Mouse (Mus musculus) small intestine, adult 2 months (tissue): ENCODE measurements around the gene Traf6. TPM values are rescaled to one million over a fixed set of nuclear protein-coding genes. Genes with fewer than 3 reads are reported as not detected.

Experiments
- H3K27ac ChIP-seq: fragments of 200-500 bp; 2 replicates; pipeline ENCODE4 v1.5.1; 2012; ENCODE audit warnings: low read depth, low read length, control low read depth, inconsistent platforms; ENCODE audit not compliant: insufficient read depth
- H3K27me3 ChIP-seq: fragments of 200-500 bp; 2 replicates; pipeline ENCODE4 v1.6.1; 2012; ENCODE audit warnings: mild to moderate bottlenecking, moderate library complexity, low read length, inconsistent platforms; ENCODE audit not compliant: control insufficient read depth, insufficient read depth
- H3K36me3 ChIP-seq: fragments of 200-500 bp; 2 replicates; pipeline ENCODE4 v1.6.1; 2012; ENCODE audit warnings: mild to moderate bottlenecking, low read length, control low read depth, inconsistent platforms; ENCODE audit not compliant: control insufficient read depth, insufficient read depth
- H3K4me1 ChIP-seq: fragments of 200-500 bp; 2 replicates; pipeline ENCODE4 v1.6.1; 2012; ENCODE audit warnings: low read length, inconsistent platforms, mixed read lengths; ENCODE audit not compliant: control insufficient read depth, insufficient read depth, insufficient read length
- H3K4me3 ChIP-seq: fragments of 200-500 bp; 2 replicates; pipeline ENCODE4 v1.5.1; 2012; ENCODE audit warnings: low read depth, mild to moderate bottlenecking, control low read depth, inconsistent platforms, low read length, moderate library complexity
- CTCF ChIP-seq: fragments of 200-500 bp; IDR thresholded peaks from 2 replicates; pipeline ENCODE4 v1.5.1; 2012; ENCODE audit warnings: low read depth, mild to moderate bottlenecking, control low read depth, inconsistent platforms, low read length, moderate library complexity, mixed read lengths; ENCODE audit not compliant: insufficient replicate concordance, insufficient read length; ENCODE audit errors: extremely low read depth
- POLR2A ChIP-seq: fragments of 200-500 bp; IDR thresholded peaks from 2 replicates; pipeline ENCODE4 v1.6.1; 2012; ENCODE audit warnings: low read depth, mild to moderate bottlenecking, control low read depth, inconsistent platforms, low read length, moderate library complexity
- WGBS: fragments of 180-500 bp; shearing (Covaris S2); methylation state at CpG from one replicate; pipeline ENCODE4 v1.1.7; 2018; 5-methylcytosine and 5-hydroxymethylcytosine counted together
- polyA plus RNA-seq: library from polyadenylated mRNA; depleted of rRNA; stranded (reverse); fragments of >200 nt; gene quantifications from 2 replicates; pipeline ENCODE4 v1.2.3, GENCODE M21; 2012

Traf6 gene
- polyA plus RNA-seq, 1 experiment = 5.6 TPM

DNA sequence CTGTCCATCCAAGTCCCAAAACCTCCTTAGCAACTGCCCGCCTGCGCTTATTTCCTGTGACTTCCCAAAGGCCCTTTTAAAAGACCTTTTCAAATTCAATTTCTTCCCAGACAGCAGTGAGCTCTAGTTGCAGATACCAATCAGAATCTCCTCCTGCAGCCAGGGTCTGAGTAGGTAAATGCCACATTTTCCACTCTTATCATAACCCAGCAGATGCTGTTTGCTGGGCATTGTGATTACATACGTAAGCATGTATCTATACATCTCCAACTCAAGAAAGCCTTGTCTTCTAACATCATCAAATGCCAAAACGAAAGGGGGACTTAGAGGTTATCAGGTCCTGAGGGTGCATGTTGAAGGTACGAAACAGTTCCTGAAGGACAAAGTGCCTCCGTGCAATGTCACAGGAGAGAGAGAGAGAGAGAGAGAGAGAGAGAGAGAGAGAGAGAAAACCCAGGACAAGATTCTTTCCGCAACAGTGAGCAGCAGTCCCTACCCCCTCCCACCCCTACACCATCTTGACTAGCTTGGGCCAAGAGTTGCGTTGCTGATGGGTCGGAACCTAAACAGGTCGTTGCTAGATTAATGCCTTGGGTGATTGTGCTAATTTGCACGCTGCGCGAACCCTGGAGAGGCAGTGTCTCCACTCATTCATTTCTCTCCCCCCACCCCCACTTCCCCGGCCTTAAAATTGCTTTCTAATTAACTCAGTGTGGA, 25.9 kb upstream of the Traf6 start:
- 41% methylated on average over 14 of the region's 14 CpGs for WGBS
- TF ChIP-seq CTCF (no peak), POLR2A (no peak)
- no peak overlapping the region for H3K4me3 ChIP-seq
- no peaks in the 10 kb centered on the region for H3K36me3 ChIP-seq
- H3K4me1 ChIP-seq = no peaks in the 10 kb centered on the region
- H3K27me3 ChIP-seq = 0 out of 2 replicates have a peak, but pooled peaks cover 3% of the 10 kb centered on the region
- no peak overlapping the region for H3K27ac ChIP-seq

- Histone ChIP-seq H3K27me3 (0 out of 2 replicates have a peak, but pooled peaks cover 3% of the 10 kb centered on the region), H3K4me1 (no peaks in the 10 kb centered on the region), H3K27ac (no peak overlapping the region), H3K4me3 (no peak overlapping the region), H3K36me3 (no peaks in the 10 kb centered on the region)
- 16% methylated on average over 14 of the region's 14 CpGs for WGBS
- TF ChIP-seq CTCF (peak; percentile 46; the same call in 1 of the 2 replicates), POLR2A (no peak)
Measured at GRCm38 (mm10) chr2:101652921-101653597, 25.2 kb upstream of the Traf6 start.

GRCm38 (mm10) chr2:101660536-101660935, 17.7 kb upstream of the Traf6 start:
- Histone ChIP-seq H3K36me3 (no peaks in the 10 kb centered on the region), H3K27me3 (no peaks in the 10 kb centered on the region), H3K4me3 (no peak overlapping the region), H3K27ac (no peak overlapping the region), H3K4me1 (peaks cover 3% of the 10 kb centered on the region; the same call in 1 of the 2 replicates)
- WGBS = 41% methylated on average over 2 of the region's 2 CpGs
- TF ChIP-seq POLR2A = no peak
- TF ChIP-seq CTCF = no peak

DNA sequence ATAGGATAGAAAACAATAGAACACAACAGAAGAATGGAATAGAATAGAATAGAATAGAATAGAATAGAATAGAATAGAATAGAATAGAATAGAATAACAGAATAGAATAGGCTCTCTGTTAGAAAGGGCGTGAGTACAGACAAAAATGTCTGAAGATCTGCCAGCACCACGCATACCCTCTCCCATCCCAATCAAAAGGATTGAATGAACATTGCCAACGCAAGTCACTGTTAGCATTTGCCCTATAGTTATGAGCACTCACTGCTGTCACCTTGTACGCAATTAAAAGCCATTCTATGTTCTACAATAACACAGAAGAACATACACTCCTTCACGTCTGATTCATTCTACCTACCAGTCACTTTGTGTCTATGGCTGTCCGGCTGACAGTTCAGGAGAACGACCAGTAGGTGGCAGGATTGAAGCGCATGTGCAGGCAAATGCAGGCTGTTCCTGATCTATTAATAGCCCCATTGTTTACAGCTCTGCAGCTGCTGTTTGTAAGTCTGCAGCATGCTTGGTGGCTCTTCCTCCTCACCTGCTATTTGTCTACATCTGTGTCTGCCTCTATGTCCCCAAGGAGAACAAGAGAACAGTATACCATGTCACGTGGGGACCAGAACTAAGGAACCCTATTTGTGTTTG, 13.0 kb upstream of the Traf6 start:
- H3K27ac ChIP-seq = no peak overlapping the region
- H3K4me3 ChIP-seq = no peak overlapping the region
- H3K27me3 ChIP-seq = no peaks in the 10 kb centered on the region
- H3K4me1 ChIP-seq = peaks cover 3% of the 10 kb centered on the region; the same call in 1 of the 2 replicates
- WGBS = 25% methylated on average over 9 of the region's 9 CpGs
- TF ChIP-seq CTCF (peak; percentile 83; the same call in 1 of the 2 replicates), POLR2A (no peak)
- no peaks in the 10 kb centered on the region for H3K36me3 ChIP-seq

DNA sequence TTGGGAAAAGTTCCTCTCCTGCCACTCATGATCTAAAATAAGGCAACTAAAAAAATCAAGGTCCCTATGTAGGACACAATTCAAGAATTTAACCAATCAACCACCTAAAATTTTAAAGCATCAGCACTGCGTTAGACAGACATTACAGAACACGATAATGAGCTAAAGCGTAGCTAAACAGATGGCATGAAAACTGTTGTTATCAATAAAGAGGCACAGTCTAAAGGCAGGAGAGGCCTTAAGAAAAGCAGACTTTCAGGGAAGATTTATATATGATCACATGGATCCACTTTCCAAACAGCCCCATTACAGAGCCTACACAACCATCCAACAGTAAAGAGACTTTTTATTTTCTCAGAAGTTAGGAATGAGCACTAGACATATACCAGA, 12.5 kb upstream of the Traf6 start:
- Histone ChIP-seq H3K36me3 (no peaks in the 10 kb centered on the region), H3K27me3 (no peaks in the 10 kb centered on the region), H3K27ac (no peak overlapping the region), H3K4me1 (peaks cover 3% of the 10 kb centered on the region; the same call in 1 of the 2 replicates), H3K4me3 (no peak overlapping the region)
- TF ChIP-seq POLR2A = no peak
- no peak for TF ChIP-seq CTCF
- WGBS = 89% methylated on average over 3 of the region's 3 CpGs

- no peak overlapping the region for H3K4me3 ChIP-seq
- TF ChIP-seq POLR2A (no peak), CTCF (no peak)
- WGBS = 63% methylated on average over 3 of the region's 3 CpGs
Measured at GRCm38 (mm10) chr2:101668751-101669150, 9.5 kb upstream of the Traf6 start.

GRCm38 (mm10) chr2:101673547-101673946, 4.7 kb upstream of the Traf6 start:
- WGBS = 51% methylated on average over 3 of the region's 3 CpGs
- Histone ChIP-seq H3K27ac (no peak overlapping the region), H3K27me3 (no peaks in the 10 kb centered on the region)

More at GRCm38 (mm10) chr2:101668751-101669150, 9.5 kb upstream of the Traf6 start:
- Histone ChIP-seq H3K27me3 (no peaks in the 10 kb centered on the region), H3K4me1 (no peaks in the 10 kb centered on the region), H3K27ac (no peak overlapping the region), H3K36me3 (no peaks in the 10 kb centered on the region)

More at GRCm38 (mm10) chr2:101673547-101673946, 4.7 kb upstream of the Traf6 start:
- H3K4me3 ChIP-seq = no peak overlapping the region
- no peaks in the 10 kb centered on the region for H3K36me3 ChIP-seq
- H3K4me1 ChIP-seq = peaks cover 2% of the 10 kb centered on the region; the same call in 1 of the 2 replicates
- TF ChIP-seq POLR2A (no peak), CTCF (no peak)
